In genomic region chr19:5038709-5039156, GRCm38 (mm10) we compare ENCODE assay signal across 8 mouse cellular contexts. TPM values are rescaled to one million over a fixed set of nuclear protein-coding genes. Genes with fewer than 3 reads are reported as not detected.
DNase-seq lines count a peak whose midpoint lies in the region; ATAC-seq lines count a peak whose summit lies in the region.

TSS of gene B4gat1 (plus strand) at chr19:5038826.
TSS of gene AC124502.3 (plus strand) at chr19:5038891.

- peaks cover 53% of the 10 kb centered on the region for H3K4me1 ChIP-seq in erythroblast, embryonic 14.5 days (ENCODE audit: control insufficient read depth)
- H3K4me1 ChIP-seq in heart, embryonic 14.5 days (ENCODE audit: control insufficient read depth in 2 of 2, insufficient read depth in 2 of 2, low read length in 2 of 2) = peaks cover 13 to 25% of the 10 kb centered on the region in 2 experiments
- H3K4me1 ChIP-seq in liver, embryonic 15.5 days (replicated peaks) = peaks cover 52% of the 10 kb centered on the region
- peaks cover 25% of the 10 kb centered on the region for H3K4me1 ChIP-seq in neural tube, embryonic 11.5 days (ENCODE audit: control insufficient read depth, insufficient read depth, low read length)

- peak within 1 kb of the TSS; percentile 80 for H3K4me3 ChIP-seq in erythroblast, embryonic 14.5 days (replicated peaks)
- peak within 1 kb of the TSS; percentile 60 to 70 for H3K4me3 ChIP-seq in heart, embryonic 14.5 days (ENCODE audit: control insufficient read depth in 1 of 2, insufficient read depth in 1 of 2, low read depth in 1 of 2, low read length in 2 of 2)
- H3K4me3 ChIP-seq in liver, embryonic 15.5 days (replicated peaks) = peak within 1 kb of the TSS; percentile 70
- H3K4me3 ChIP-seq in neural tube, embryonic 11.5 days (ENCODE audit: low read depth, low read length) = peak within 1 kb of the TSS; percentile 85

- H3K4me2 ChIP-seq in heart, embryonic 14.5 days (ENCODE audit: low read length) = peak within 1 kb of the TSS; percentile 92
- H3K4me2 ChIP-seq in liver, embryonic 15.5 days = peak within 1 kb of the TSS; percentile 91
- peak within 1 kb of the TSS; percentile 98 for H3K4me2 ChIP-seq in neural tube, embryonic 11.5 days (ENCODE audit: low read depth)

- ATAC-seq in CD4-positive, CD25-positive, alpha-beta regulatory T cell, adult 4 months = peak; percentile 85
- peak; percentile 87 for ATAC-seq in heart, embryonic 14.5 days (ENCODE audit: insufficient number of reproducible peaks, insufficient read depth, low FRiP score, low read depth)
- peak; percentile 78 for ATAC-seq in liver, embryonic 15.5 days (ENCODE audit: insufficient read depth)
- ATAC-seq in neural tube, embryonic 11.5 days (ENCODE audit: insufficient read depth, low FRiP score, low TSS enrichment) = peak; percentile 87

- H3K9me3 ChIP-seq in erythroblast, embryonic 14.5 days (ENCODE audit: control insufficient read depth, low read length) = no peaks in the 10 kb centered on the region
- H3K9me3 ChIP-seq in heart, embryonic 14.5 days (ENCODE audit: control insufficient read depth, low read length) = no peaks in the 10 kb centered on the region
- no peaks in the 10 kb centered on the region for H3K9me3 ChIP-seq in liver, embryonic 15.5 days (replicated peaks)
- no peaks in the 10 kb centered on the region for H3K9me3 ChIP-seq in neural tube, embryonic 11.5 days (ENCODE audit: control insufficient read depth, low read length)

- H3K36me3 ChIP-seq in erythroblast, embryonic 14.5 days (ENCODE audit: control insufficient read depth) = peaks cover 9% of the 10 kb centered on the region
- 0 out of 2 replicates have a peak, but pooled peaks cover 12% of the 10 kb centered on the region for H3K36me3 ChIP-seq in heart, embryonic 14.5 days (ENCODE audit: control insufficient read depth, insufficient read depth, low read length)
- H3K36me3 ChIP-seq in liver, embryonic 15.5 days (replicated peaks) = no peaks in the 10 kb centered on the region
- no peaks in the 10 kb centered on the region for H3K36me3 ChIP-seq in neural tube, embryonic 11.5 days (ENCODE audit: control insufficient read depth, insufficient read depth, low read length)

- under 1% methylated on average over 42 of the region's 44 CpGs for WGBS in heart, embryonic 14.5 days
- 0% methylated on average over 42 of the region's 44 CpGs for WGBS in liver, embryonic 15.5 days (ENCODE audit: insufficient replicate concordance)
- 0% methylated on average over 43 of the region's 44 CpGs for WGBS in neural tube, embryonic 11.5 days

- H3K9ac ChIP-seq in heart, embryonic 14.5 days (ENCODE audit: low read length) = peak within 1 kb of the TSS; percentile 84
- H3K9ac ChIP-seq in liver, embryonic 15.5 days = peak within 1 kb of the TSS; percentile 69
- peak within 1 kb of the TSS; percentile 86 for H3K9ac ChIP-seq in neural tube, embryonic 11.5 days (ENCODE audit: low read length)

- peaks cover 26% of the 10 kb centered on the region for H3K27me3 ChIP-seq in erythroblast, embryonic 14.5 days (ENCODE audit: control insufficient read depth)
- H3K27me3 ChIP-seq in heart, embryonic 14.5 days (ENCODE audit: control insufficient read depth, insufficient read depth, low read length) = no peaks in the 10 kb centered on the region
- peaks cover 4% of the 10 kb centered on the region; the same call in 1 of the 2 replicates for H3K27me3 ChIP-seq in liver, embryonic 15.5 days
- no peaks in the 10 kb centered on the region for H3K27me3 ChIP-seq in neural tube, embryonic 11.5 days (ENCODE audit: control insufficient read depth, insufficient read depth, low read length)

- peak; percentile 90 for DNase-seq in brain, embryonic 18.5 days (ENCODE audit: low read depth, low spot score)
- peak; percentile 93 for DNase-seq in kidney, postnatal 14 days
- DNase-seq in neural tube, embryonic 11.5 days (ENCODE audit: low spot score) = peak; percentile 95
- DNase-seq in telencephalon, adult 2 months (ENCODE audit: low read depth, low spot score) = peak; percentile 86

- peak within 1 kb of the TSS; percentile 14 to 54; a peak in 3 of 4 replicates for H3K27ac ChIP-seq in heart, embryonic 14.5 days (replicated peaks in 1 of 2; ENCODE audit: control insufficient read depth in 1 of 2, insufficient read depth in 1 of 2, low read depth in 2 of 2, low read length in 2 of 2)
- H3K27ac ChIP-seq in liver, embryonic 15.5 days (replicated peaks) = 0 out of 2 replicates have a peak within 1 kb of the TSS, but pooled peaks have one; percentile 14
- peak within 1 kb of the TSS; percentile 66 for H3K27ac ChIP-seq in neural tube, embryonic 11.5 days (ENCODE audit: low read depth, low read length)

RNA-seq across cellular contexts. Expression of gene B4gat1, which starts in this region (rescaled TPM):
- polyA plus RNA-seq in CD4-positive, CD25-positive, alpha-beta regulatory T cell, adult 4 months (2017; shearing (Covaris generic)) = 10 to 100 TPM; 11.9 to 20.5 TPM
- polyA plus RNA-seq in erythroblast, embryonic 14.5 days (2012) = 0.09 and 0.15 TPM in 2 replicates
- 49.9 and 53.1 TPM in 2 replicates for polyA plus RNA-seq in heart, embryonic 14.5 days (2014; fragmentation: Nextera tagmentation; extraction: Ambion mirVana)
- 8.9 TPM in 2 replicates for polyA plus RNA-seq in liver, embryonic 15.5 days (2015; fragmentation: Nextera tagmentation; extraction: Ambion mirVana)
- polyA plus RNA-seq in neural tube, embryonic 11.5 days (2014; fragmentation: Nextera tagmentation; extraction: Ambion mirVana) = 37.9 and 39.8 TPM in 2 replicates

RNA-seq across cellular contexts. Expression of gene AC124502.3, which starts in this region (rescaled TPM):
- under 1 TPM; 0.35 to 0.80 TPM for polyA plus RNA-seq in CD4-positive, CD25-positive, alpha-beta regulatory T cell, adult 4 months (2017; shearing (Covaris generic))
- polyA plus RNA-seq in erythroblast, embryonic 14.5 days (2012) = 0.03 and 0.04 TPM in 2 replicates
- polyA plus RNA-seq in heart, embryonic 14.5 days (2014; fragmentation: Nextera tagmentation; extraction: Ambion mirVana) = 1.3 and 1.4 TPM in 2 replicates
- 0.36 and 0.54 TPM in 2 replicates for polyA plus RNA-seq in liver, embryonic 15.5 days (2015; fragmentation: Nextera tagmentation; extraction: Ambion mirVana)
- polyA plus RNA-seq in neural tube, embryonic 11.5 days (2014; fragmentation: Nextera tagmentation; extraction: Ambion mirVana) = 1.2 and 2.8 TPM in 2 replicates

Comparison
In these comparisons a context has a peak if more than half of its experiments do, and no peak if none do; other contexts are left out.
1. Peak in every context shown above with its lines: DNase-seq, ATAC-seq, H3K4me3 ChIP-seq and H3K27ac ChIP-seq.
2. H3K27ac ChIP-seq: peak in every context shown above with its lines; median percentile 66 in neural tube, embryonic 11.5 days; 34 in heart, embryonic 14.5 days; 14 in liver, embryonic 15.5 days.